Mouse (Mus musculus) neural tube, embryonic 14.5 days (tissue): ENCODE data around the gene Cdk14. TPM values are rescaled to one million over a fixed set of nuclear protein-coding genes. Genes with fewer than 3 reads are reported as not detected.

Experiments used
- ATAC-seq: fragments of 200-750 bp; cut with Nextera tagmentation; 2 replicates; pipeline ENCODE4 v1.8.0; 2017; ENCODE audit warnings: low read depth, mild to moderate bottlenecking, moderate TSS enrichment, moderate library complexity
- H3K27ac ChIP-seq: fragments of 300-500 bp; sonication (generic); 2 replicates; pipeline ENCODE4 v1.5.1; 2014; ENCODE audit warnings: low read depth, mild to moderate bottlenecking, control low read depth, low read length, moderate library complexity, mixed read lengths
- H3K27me3 ChIP-seq: fragments of 300-500 bp; sonication (generic); 2 replicates; pipeline ENCODE4 v1.6.1; 2014; ENCODE audit warnings: low read length; ENCODE audit not compliant: control insufficient read depth, insufficient read depth
- H3K36me3 ChIP-seq: fragments of 300-500 bp; sonication (generic); 2 replicates; pipeline ENCODE4 v1.6.1; 2014; ENCODE audit warnings: low read length, mixed read lengths; ENCODE audit not compliant: control insufficient read depth, insufficient read depth
- H3K4me1 ChIP-seq: fragments of 300-500 bp; sonication (generic); 2 replicates; pipeline ENCODE4 v1.6.1; 2014; ENCODE audit warnings: low read length; ENCODE audit not compliant: control insufficient read depth, insufficient read depth
- H3K4me2 ChIP-seq: fragments of 300-500 bp; sonication (generic); 2 replicates; pipeline ENCODE4 v1.6.1; 2014; ENCODE audit warnings: mild to moderate bottlenecking, low read depth, low read length, control low read depth
- H3K4me3 ChIP-seq: fragments of 300-500 bp; sonication (generic); 2 replicates; pipeline ENCODE4 v1.5.1; 2014; ENCODE audit warnings: low read depth, low read length, control low read depth, mixed read lengths
- H3K9ac ChIP-seq: fragments of 300-500 bp; sonication (generic); replicated peaks from 2 replicates; pipeline ENCODE4 v1.6.1; 2014; ENCODE audit warnings: low read depth, mild to moderate bottlenecking, control low read depth, low read length, mixed read lengths
- H3K9me3 ChIP-seq: fragments of 300-500 bp; sonication (generic); 2 replicates; pipeline ENCODE4 v1.6.1; 2016; ENCODE audit warnings: low read length; ENCODE audit not compliant: control insufficient read depth
- WGBS: fragments of 180-500 bp; shearing (Covaris S2); extraction: QIAGEN DNeasy Blood & Tissue Kit; methylation state at CpG from one replicate; pipeline ENCODE4 v1.1.7; 2014; 5-methylcytosine and 5-hydroxymethylcytosine counted together
- polyA plus RNA-seq: library from polyadenylated mRNA; unstranded; fragments of >200 nt; fragmentation: Nextera tagmentation; extraction: Ambion mirVana; gene quantifications from 2 replicates; pipeline ENCODE4 v1.2.1, GENCODE M21; 2014

Gene Cdk14
- polyA plus RNA-seq, 1 experiment from 2014 or later, result 53.5 TPM

GRCm38 (mm10) chr5:5303102-5303670, 116.9 kb downstream of the Cdk14 start:
- no peak overlapping the region for H3K4me2 ChIP-seq
- H3K27me3 ChIP-seq, result no peaks in the 10 kb centered on the region
- WGBS, result 94% methylated on average over 8 of the region's 8 CpGs
- no peaks in the 10 kb centered on the region for H3K9me3 ChIP-seq
- H3K9ac ChIP-seq, result no peak overlapping the region
- H3K4me1 ChIP-seq, result no peaks in the 10 kb centered on the region
- H3K4me3 ChIP-seq, result no peak overlapping the region
- H3K27ac ChIP-seq, result no peak overlapping the region
- ATAC-seq, result no peak
- H3K36me3 ChIP-seq, result no peaks in the 10 kb centered on the region

GRCm38 (mm10) chr5:5301571-5302079, 118.5 kb downstream of the Cdk14 start:
- ATAC-seq, result no peak
- 95% methylated on average over 12 of the region's 12 CpGs for WGBS

GRCm38 (mm10) chr5:5300998-5301397, 119.1 kb downstream of the Cdk14 start:
- ATAC-seq, result no peak
- Histone ChIP-seq H3K27ac (no peak overlapping the region), H3K27me3 (no peaks in the 10 kb centered on the region), H3K36me3 (no peaks in the 10 kb centered on the region), H3K4me2 (no peak overlapping the region), H3K9ac (no peak overlapping the region), H3K4me1 (no peaks in the 10 kb centered on the region), H3K4me3 (no peak overlapping the region), H3K9me3 (no peaks in the 10 kb centered on the region)
- 83% methylated on average over 2 of the region's 2 CpGs for WGBS

More at GRCm38 (mm10) chr5:5301571-5302079, 118.5 kb downstream of the Cdk14 start:
- Histone ChIP-seq H3K4me3 (no peak overlapping the region), H3K27ac (no peak overlapping the region), H3K27me3 (no peaks in the 10 kb centered on the region), H3K36me3 (no peaks in the 10 kb centered on the region), H3K4me2 (no peak overlapping the region), H3K9ac (no peak overlapping the region), H3K4me1 (no peaks in the 10 kb centered on the region), H3K9me3 (no peaks in the 10 kb centered on the region)

- peak; percentile 28; the same call in 1 of the 2 replicates for ATAC-seq
- Histone ChIP-seq H3K9me3 (no peaks in the 10 kb centered on the region), H3K36me3 (no peaks in the 10 kb centered on the region), H3K27ac (no peak overlapping the region), H3K4me2 (no peak overlapping the region), H3K27me3 (no peaks in the 10 kb centered on the region), H3K9ac (no peak overlapping the region), H3K4me1 (no peaks in the 10 kb centered on the region), H3K4me3 (no peak overlapping the region)
- 48% methylated on average over 1 of the region's 1 CpGs for WGBS
Measured at GRCm38 (mm10) chr5:5300290-5300689, 119.8 kb downstream of the Cdk14 start.

- Histone ChIP-seq H3K27me3 (no peaks in the 10 kb centered on the region), H3K9me3 (no peaks in the 10 kb centered on the region), H3K9ac (no peak overlapping the region), H3K27ac (no peak overlapping the region), H3K4me2 (no peak overlapping the region), H3K4me3 (no peak overlapping the region), H3K36me3 (no peaks in the 10 kb centered on the region), H3K4me1 (no peaks in the 10 kb centered on the region)
- 83% methylated on average over 7 of the region's 7 CpGs for WGBS
- no peak for ATAC-seq
Measured at GRCm38 (mm10) chr5:5297222-5297621, 122.9 kb downstream of the Cdk14 start.

GRCm38 (mm10) chr5:5296773-5297172, 123.3 kb downstream of the Cdk14 start:
- H3K27ac ChIP-seq, result no peak overlapping the region
- no peaks in the 10 kb centered on the region; the same call in 1 of the 2 replicates for H3K4me1 ChIP-seq
- H3K4me3 ChIP-seq, result no peak overlapping the region
- no peak for ATAC-seq
- H3K9me3 ChIP-seq, result no peaks in the 10 kb centered on the region
- no peak overlapping the region for H3K9ac ChIP-seq
- no peaks in the 10 kb centered on the region for H3K36me3 ChIP-seq
- no peaks in the 10 kb centered on the region for H3K27me3 ChIP-seq
- no peak overlapping the region for H3K4me2 ChIP-seq

GRCm38 (mm10) chr5:5292830-5293542, 127.1 kb downstream of the Cdk14 start:
- Histone ChIP-seq H3K27me3 (no peaks in the 10 kb centered on the region), H3K4me2 (no peak overlapping the region), H3K9ac (no peak overlapping the region), H3K4me3 (no peak overlapping the region), H3K27ac (no peak overlapping the region), H3K36me3 (no peaks in the 10 kb centered on the region), H3K9me3 (no peaks in the 10 kb centered on the region), H3K4me1 (peaks cover 4% of the 10 kb centered on the region; the same call in 1 of the 2 replicates)
- no peak for ATAC-seq
- 88% methylated on average over 8 of the region's 8 CpGs for WGBS

- no peaks in the 10 kb centered on the region for H3K27me3 ChIP-seq
- no peaks in the 10 kb centered on the region for H3K9me3 ChIP-seq
- H3K9ac ChIP-seq, result no peak overlapping the region
- H3K4me1 ChIP-seq, result peaks cover 4% of the 10 kb centered on the region; the same call in 1 of the 2 replicates
- peak; percentile 66; the same call in 1 of the 2 replicates for ATAC-seq
- no peaks in the 10 kb centered on the region for H3K36me3 ChIP-seq
- H3K4me3 ChIP-seq, result no peak overlapping the region
- H3K4me2 ChIP-seq, result no peak overlapping the region
- WGBS, result 55% methylated on average over 6 of the region's 6 CpGs
- H3K27ac ChIP-seq, result no peak overlapping the region
Measured at GRCm38 (mm10) chr5:5291321-5291991, 128.7 kb downstream of the Cdk14 start.

- Histone ChIP-seq H3K27ac (no peak overlapping the region), H3K4me1 (peaks cover 4% of the 10 kb centered on the region; the same call in 1 of the 2 replicates), H3K9me3 (no peaks in the 10 kb centered on the region), H3K36me3 (no peaks in the 10 kb centered on the region), H3K9ac (no peak overlapping the region), H3K4me3 (no peak overlapping the region), H3K27me3 (no peaks in the 10 kb centered on the region), H3K4me2 (no peak overlapping the region)
- no peak for ATAC-seq
- 79% methylated on average over 4 of the region's 4 CpGs for WGBS
Measured at GRCm38 (mm10) chr5:5290714-5291113, 129.4 kb downstream of the Cdk14 start.
